Mouse (Mus musculus) stomach, embryonic 16.5 days (tissue): ENCODE measurements around the gene Lrrc42. TPM values are rescaled to one million over a fixed set of nuclear protein-coding genes. Genes with fewer than 3 reads are reported as not detected.

Experiments
- ATAC-seq: fragments of 200-750 bp; cut with Nextera tagmentation; 2 replicates; pipeline ENCODE4 v1.8.0; 2017; ENCODE audit warnings: moderate number of reproducible peaks, moderate TSS enrichment; ENCODE audit not compliant: insufficient read depth, low FRiP score
- H3K27ac ChIP-seq: fragments of 300-500 bp; sonication (generic); 2 replicates; pipeline ENCODE4 v1.5.1; 2014; ENCODE audit warnings: low read length
- H3K27me3 ChIP-seq: fragments of 300-500 bp; sonication (generic); 2 replicates; pipeline ENCODE4 v1.6.1; 2014; ENCODE audit warnings: low read length, control low read depth, mixed read lengths; ENCODE audit not compliant: control insufficient read depth, insufficient read depth
- H3K36me3 ChIP-seq: fragments of 300-500 bp; sonication (generic); 2 replicates; pipeline ENCODE4 v1.6.1; 2014; ENCODE audit warnings: low read length; ENCODE audit not compliant: control insufficient read depth, insufficient read depth
- H3K4me1 ChIP-seq: fragments of 300-500 bp; sonication (generic); 2 replicates; pipeline ENCODE4 v1.6.1; 2014; ENCODE audit warnings: low read length, control low read depth, mixed read lengths; ENCODE audit not compliant: control insufficient read depth, insufficient read depth
- H3K4me2 ChIP-seq: fragments of 300-500 bp; sonication (generic); 2 replicates; pipeline ENCODE4 v1.6.1; 2014; ENCODE audit warnings: low read depth, low read length, mixed read lengths
- H3K4me3 ChIP-seq: fragments of 300-500 bp; sonication (generic); replicated peaks from 2 replicates; pipeline ENCODE4 v1.5.1; 2014; ENCODE audit warnings: mild to moderate bottlenecking, low read length
- H3K9ac ChIP-seq: fragments of 300-500 bp; sonication (generic); 2 replicates; pipeline ENCODE4 v1.6.1; 2014; ENCODE audit warnings: low read length
- H3K9me3 ChIP-seq: fragments of 300-500 bp; sonication (generic); replicated peaks from 2 replicates; pipeline ENCODE4 v1.6.1; 2016; ENCODE audit warnings: low read length, control low read depth; ENCODE audit not compliant: control insufficient read depth
- WGBS: fragments of 180-500 bp; shearing (Covaris S2); extraction: QIAGEN DNeasy Blood & Tissue Kit; methylation state at CpG from one replicate; pipeline ENCODE4 v1.1.7; 2014; 5-methylcytosine and 5-hydroxymethylcytosine counted together
- polyA plus RNA-seq: library from polyadenylated mRNA; unstranded; fragments of >200 nt; fragmentation: Nextera tagmentation; extraction: Ambion mirVana; gene quantifications from 2 replicates; pipeline ENCODE4 v1.2.1, GENCODE M21; 2015

The Lrrc42 gene
- polyA plus RNA-seq, 1 experiment from 2014 or later: 52.7 TPM

- H3K36me3 ChIP-seq: no peaks in the 10 kb centered on the region
- H3K4me2 ChIP-seq: no peak overlapping the region
- ATAC-seq: no peak
- H3K27me3 ChIP-seq: no peaks in the 10 kb centered on the region
- no peaks in the 10 kb centered on the region for H3K9me3 ChIP-seq
- H3K4me1 ChIP-seq: no peaks in the 10 kb centered on the region
- WGBS: 82% methylated on average over 7 of the region's 7 CpGs
- no peak overlapping the region for H3K27ac ChIP-seq
- no peak overlapping the region for H3K4me3 ChIP-seq
- no peak overlapping the region for H3K9ac ChIP-seq
Observed at GRCm38 (mm10) chr4:107291611-107292272, 38.4 kb upstream of the Lrrc42 start.

GRCm38 (mm10) chr4:107287517-107287916, 34.2 kb upstream of the Lrrc42 start:
- no peak overlapping the region for H3K4me3 ChIP-seq
- H3K4me1 ChIP-seq: no peaks in the 10 kb centered on the region
- WGBS: 78% methylated on average over 2 of the region's 2 CpGs
- no peaks in the 10 kb centered on the region for H3K27me3 ChIP-seq
- ATAC-seq: no peak
- H3K36me3 ChIP-seq: no peaks in the 10 kb centered on the region
- H3K4me2 ChIP-seq: no peak overlapping the region
- H3K9ac ChIP-seq: no peak overlapping the region
- H3K9me3 ChIP-seq: no peaks in the 10 kb centered on the region
- H3K27ac ChIP-seq: no peak overlapping the region

GRCm38 (mm10) chr4:107286386-107286785, 33.1 kb upstream of the Lrrc42 start:
- no peak overlapping the region for H3K4me3 ChIP-seq
- no peak for ATAC-seq
- 89% methylated on average over 8 of the region's 8 CpGs for WGBS

GRCm38 (mm10) chr4:107285446-107286200, 32.3 kb upstream of the Lrrc42 start:
- no peak for ATAC-seq
- Histone ChIP-seq H3K27me3 (no peaks in the 10 kb centered on the region), H3K4me2 (no peak overlapping the region), H3K9me3 (no peaks in the 10 kb centered on the region), H3K4me3 (no peak overlapping the region), H3K4me1 (no peaks in the 10 kb centered on the region), H3K36me3 (no peaks in the 10 kb centered on the region), H3K27ac (no peak overlapping the region), H3K9ac (no peak overlapping the region)
- 58% methylated on average over 3 of the region's 3 CpGs for WGBS

More at GRCm38 (mm10) chr4:107286386-107286785, 33.1 kb upstream of the Lrrc42 start:
- no peaks in the 10 kb centered on the region for H3K4me1 ChIP-seq
- no peak overlapping the region for H3K4me2 ChIP-seq
- H3K9me3 ChIP-seq: no peaks in the 10 kb centered on the region
- H3K36me3 ChIP-seq: no peaks in the 10 kb centered on the region
- no peak overlapping the region for H3K9ac ChIP-seq
- H3K27ac ChIP-seq: no peak overlapping the region
- no peaks in the 10 kb centered on the region for H3K27me3 ChIP-seq

GRCm38 (mm10) chr4:107280843-107281475, 27.6 kb upstream of the Lrrc42 start:
- H3K4me3 ChIP-seq: no peak overlapping the region
- H3K27ac ChIP-seq: no peak overlapping the region
- no peak overlapping the region for H3K4me2 ChIP-seq
- H3K4me1 ChIP-seq: no peaks in the 10 kb centered on the region
- no peaks in the 10 kb centered on the region for H3K36me3 ChIP-seq
- H3K9ac ChIP-seq: no peak overlapping the region
- no peaks in the 10 kb centered on the region for H3K27me3 ChIP-seq
- 83% methylated on average over 7 of the region's 7 CpGs for WGBS
- H3K9me3 ChIP-seq: no peaks in the 10 kb centered on the region
- ATAC-seq: no peak

GRCm38 (mm10) chr4:107278188-107278707, 24.9 kb upstream of the Lrrc42 start:
- Histone ChIP-seq H3K9ac (no peak overlapping the region), H3K27me3 (no peaks in the 10 kb centered on the region), H3K4me1 (no peaks in the 10 kb centered on the region), H3K27ac (no peak overlapping the region), H3K4me3 (no peak overlapping the region), H3K36me3 (no peaks in the 10 kb centered on the region), H3K9me3 (no peaks in the 10 kb centered on the region), H3K4me2 (no peak overlapping the region)
- WGBS: 37% methylated on average over 8 of the region's 8 CpGs
- no peak for ATAC-seq

- Histone ChIP-seq H3K27ac (no peak overlapping the region), H3K4me2 (no peak overlapping the region), H3K36me3 (no peaks in the 10 kb centered on the region), H3K9ac (no peak overlapping the region), H3K4me3 (no peak overlapping the region), H3K27me3 (no peaks in the 10 kb centered on the region), H3K4me1 (no peaks in the 10 kb centered on the region), H3K9me3 (no peaks in the 10 kb centered on the region)
- 70% methylated on average over 5 of the region's 5 CpGs for WGBS
- no peak for ATAC-seq
Observed at GRCm38 (mm10) chr4:107274511-107274910, 21.2 kb upstream of the Lrrc42 start.

- Histone ChIP-seq H3K27me3 (no peaks in the 10 kb centered on the region), H3K4me2 (no peak overlapping the region), H3K4me3 (no peak overlapping the region), H3K4me1 (no peaks in the 10 kb centered on the region), H3K36me3 (no peaks in the 10 kb centered on the region), H3K27ac (no peak overlapping the region), H3K9ac (no peak overlapping the region), H3K9me3 (no peaks in the 10 kb centered on the region)
- WGBS: 76% methylated on average over 4 of the region's 4 CpGs
- no peak for ATAC-seq
Observed at GRCm38 (mm10) chr4:107273683-107274082, 20.4 kb upstream of the Lrrc42 start.

GRCm38 (mm10) chr4:107260001-107260400, 6.7 kb upstream of the Lrrc42 start:
- 0 out of 2 replicates have a peak, but pooled peaks cover 3% of the 10 kb centered on the region for H3K36me3 ChIP-seq
- H3K9me3 ChIP-seq: no peaks in the 10 kb centered on the region
- WGBS: 35% methylated on average over 4 of the region's 4 CpGs
- no peak overlapping the region for H3K9ac ChIP-seq
- no peak overlapping the region for H3K4me2 ChIP-seq
- no peak overlapping the region for H3K4me3 ChIP-seq
- no peak overlapping the region for H3K27ac ChIP-seq
- H3K27me3 ChIP-seq: no peaks in the 10 kb centered on the region
- H3K4me1 ChIP-seq: no peaks in the 10 kb centered on the region
- no peak for ATAC-seq
